Mouse (Mus musculus): ENCODE measurements around the gene Zfp52. TPM values are rescaled to one million over a fixed set of nuclear protein-coding genes. Genes with fewer than 3 reads are reported as not detected.

Gene Zfp52
- 1 to 10 TPM; 6.4 to 8.7 TPM for total RNA-seq (2021)
- long read RNA-seq, experiment 1, partial matches to known transcripts = 0 of 6 reads
- long read RNA-seq, experiment 1, other reads (novel, unspliced or antisense) = 5 of 6 reads
- long read RNA-seq, experiment 2, transcript Zfp52-202 (5 exons, 3,164 nt) = major isoform, 6 of 8 reads
- long read RNA-seq, experiment 2, partial matches to known transcripts = 0 of 8 reads
- long read RNA-seq, experiment 2, other reads (novel, unspliced or antisense) = 2 of 8 reads

GRCm38 (mm10) chr17:21535096-21536001 is at the start of gene Zfp52:
Gene Zfp52, plus strand, starts transcription at chr17:21535539.
- peak; percentile 66 for DNase-seq (ENCODE audit: low spot score)

- DNase-seq (ENCODE audit: low spot score) = peak; percentile 91
These were observed 46.4 kb upstream of the Zfp52 start, which contains the start of gene Zfp53 for GRCm38 (mm10) chr17:21488760-21489499. Gene Zfp53, plus strand, starts transcription at chr17:21488998.

GRCm38 (mm10) chr17:21489500-21490001 is 45.8 kb upstream of the Zfp52 start:
- DNase-seq (ENCODE audit: low spot score) = no peak

GRCm38 (mm10) chr17:21501365-21501764 is 34.0 kb upstream of the Zfp52 start:
- DNase-seq (ENCODE audit: low spot score) = no peak

- no peak for DNase-seq (ENCODE audit: low spot score)
These were observed 30.8 kb upstream of the Zfp52 start for GRCm38 (mm10) chr17:21504524-21504923.

- no peak for DNase-seq (ENCODE audit: low spot score)
These were observed 29.1 kb upstream of the Zfp52 start for GRCm38 (mm10) chr17:21506258-21506657.

- peak; percentile 62 for DNase-seq (ENCODE audit: low spot score)
These were observed 25.6 kb upstream of the Zfp52 start for GRCm38 (mm10) chr17:21509756-21510155.

- DNase-seq (ENCODE audit: low spot score) = peak; percentile 78
These were observed 19.8 kb upstream of the Zfp52 start for GRCm38 (mm10) chr17:21515403-21516105.

GRCm38 (mm10) chr17:21516201-21517129 is 18.9 kb upstream of the Zfp52 start:
- peak; percentile 68 for DNase-seq (ENCODE audit: low spot score)

- DNase-seq (ENCODE audit: low spot score) = no peak
These were observed 18.1 kb upstream of the Zfp52 start for GRCm38 (mm10) chr17:21517130-21517671.

GRCm38 (mm10) chr17:21526270-21526669 is 9.1 kb upstream of the Zfp52 start:
- no peak for DNase-seq (ENCODE audit: low spot score)

- DNase-seq (ENCODE audit: low spot score) = no peak
These were observed 4.6 kb upstream of the Zfp52 start for GRCm38 (mm10) chr17:21530645-21531330.

GRCm38 (mm10) chr17:21531621-21532020 is 3.7 kb upstream of the Zfp52 start:
- DNase-seq (ENCODE audit: low spot score) = peak; percentile 28

- DNase-seq (ENCODE audit: low spot score) = peak; percentile 72
These were observed 3.0 kb upstream of the Zfp52 start for GRCm38 (mm10) chr17:21532101-21532951.

GRCm38 (mm10) chr17:21533961-21534360 is 1.4 kb upstream of the Zfp52 start:
- no peak for DNase-seq (ENCODE audit: low spot score)

GRCm38 (mm10) chr17:21534460-21535095 is 761 bp upstream of the Zfp52 start:
- peak; percentile 90 for DNase-seq (ENCODE audit: low spot score)

- no peak for DNase-seq (ENCODE audit: low spot score)
These were observed 757 bp downstream of the Zfp52 start for GRCm38 (mm10) chr17:21536096-21536495.

Measured in gastrocnemius, adult 18-20 months (tissue).